Mouse (Mus musculus): ENCODE data around the gene AB124611.

DNA sequence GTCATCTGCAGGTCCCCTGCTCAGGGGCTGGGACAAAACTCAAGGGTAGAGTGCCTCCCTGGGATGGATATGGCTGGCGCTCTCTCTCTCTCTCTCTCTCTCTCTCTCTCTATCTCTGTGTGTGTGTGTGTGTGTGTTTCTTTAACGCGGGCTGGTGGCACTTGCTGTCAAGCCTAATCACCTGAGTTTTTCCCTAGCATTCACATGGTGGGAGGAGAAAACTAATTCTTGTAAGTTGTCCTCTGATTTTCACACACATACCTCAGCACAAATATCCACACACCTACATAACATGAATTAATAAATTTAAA is 613 bp downstream of the AB124611 start:
- TF ChIP-seq CTCF (IDR thresholded peaks at IDR 0.05; ENCODE audit: low read depth) (no peak), EP300 (IDR thresholded peaks at IDR 0.05; ENCODE audit: low read depth) (no peak)
